Mouse (Mus musculus): ENCODE measurements around the gene Add1. TPM values are rescaled to one million over a fixed set of nuclear protein-coding genes. Genes with fewer than 3 reads are reported as not detected.
"Not testable (repeated sequence)": the region's sequence is repeated elsewhere in the genome, so short reads cannot be mapped to it uniquely, and the experiment has no call there.

The Add1 gene
- total RNA-seq, 1 experiment from 2014 or later: 181 TPM

GRCm38 (mm10) chr5:34550251-34550650 is 23.2 kb upstream of the Add1 start:
- no peak for DNase-seq

- no peak for DNase-seq
Observed at GRCm38 (mm10) chr5:34551821-34552220, 21.6 kb upstream of the Add1 start.

- DNase-seq: no peak
Observed at GRCm38 (mm10) chr5:34563854-34564253, 9.6 kb upstream of the Add1 start.

GRCm38 (mm10) chr5:34564291-34564690 is 9.2 kb upstream of the Add1 start:
- DNase-seq: no peak

- DNase-seq: no peak
Observed at GRCm38 (mm10) chr5:34565545-34566283, 7.8 kb upstream of the Add1 start.

- DNase-seq: no peak
Observed at GRCm38 (mm10) chr5:34571551-34571950, 1.9 kb upstream of the Add1 start.

- not testable (repeated sequence) for DNase-seq
Observed at GRCm38 (mm10) chr5:34572568-34572967, 896 bp upstream of the Add1 start.

- no peak for DNase-seq
Observed at GRCm38 (mm10) chr5:34574721-34575120, 1.3 kb downstream of the Add1 start.

GRCm38 (mm10) chr5:34576286-34576685 is 2.8 kb downstream of the Add1 start:
- DNase-seq: no peak

GRCm38 (mm10) chr5:34578038-34578655 is 4.7 kb downstream of the Add1 start:
- DNase-seq: no peak

GRCm38 (mm10) chr5:34579377-34579776 is 5.9 kb downstream of the Add1 start:
- no peak for DNase-seq

GRCm38 (mm10) chr5:34581671-34582313 is 8.3 kb downstream of the Add1 start:
- peak; percentile 33 for DNase-seq

GRCm38 (mm10) chr5:34582314-34582675 is 8.8 kb downstream of the Add1 start:
- DNase-seq: no peak

GRCm38 (mm10) chr5:34585216-34585615 is 11.8 kb downstream of the Add1 start:
- no peak for DNase-seq

GRCm38 (mm10) chr5:34587881-34588280 is 14.4 kb downstream of the Add1 start:
- DNase-seq: no peak

GRCm38 (mm10) chr5:34590059-34590458 is 16.6 kb downstream of the Add1 start:
- no peak for DNase-seq

GRCm38 (mm10) chr5:34590702-34591101 is 17.2 kb downstream of the Add1 start:
- no peak for DNase-seq

GRCm38 (mm10) chr5:34591388-34592004 is 18.0 kb downstream of the Add1 start:
- no peak for DNase-seq

GRCm38 (mm10) chr5:34592224-34592623 is 18.8 kb downstream of the Add1 start:
- DNase-seq: not testable (repeated sequence)

- DNase-seq: no peak
Observed at GRCm38 (mm10) chr5:34592666-34593065, 19.2 kb downstream of the Add1 start.

GRCm38 (mm10) chr5:34593202-34593727 is 19.8 kb downstream of the Add1 start:
- DNase-seq: no peak

- no peak for DNase-seq
Observed at GRCm38 (mm10) chr5:34604576-34604975, 31.1 kb downstream of the Add1 start.

Measured in adrenal gland, postnatal 25 days (tissue).